Mouse (Mus musculus): ENCODE results near the gene Senp6. TPM values are rescaled to one million over a fixed set of nuclear protein-coding genes. Genes with fewer than 3 reads are reported as not detected.
"Not testable (repeated sequence)": the region's sequence is repeated elsewhere in the genome, so short reads cannot be mapped to it uniquely, and the experiment has no call there.

Gene Senp6
- 79.4 and 82.2 TPM in 2 replicates for polyA plus RNA-seq (2016; fragmentation: Nextera tagmentation; extraction: Ambion mirVana)

GRCm38 (mm10) chr9:80066367-80067220 lies at the start of gene Senp6:
Gene Senp6, plus strand, starts transcription at chr9:80066903.
- Histone ChIP-seq H3K9me3 (0 out of 2 replicates have a peak, but pooled peaks cover 2% of the 10 kb centered on the region), H3K9ac (peak within 1 kb of the TSS; percentile 99), H3K4me3 (peak within 1 kb of the TSS; percentile 78), H3K4me1 (peaks cover 16% of the 10 kb centered on the region; the same call in 1 of the 2 replicates), H3K27ac (peak within 1 kb of the TSS; percentile 100), H3K36me3 (no peaks in the 10 kb centered on the region), H3K4me2 (replicated peaks) (peak within 1 kb of the TSS; percentile 52), H3K27me3 (no peaks in the 10 kb centered on the region)
- ATAC-seq (ENCODE audit: insufficient number of reproducible peaks, insufficient read depth, low FRiP score, low TSS enrichment), result peak; percentile 88
- WGBS, result 1% methylated on average over 60 of the region's 74 CpGs

- no peaks in the 10 kb centered on the region for H3K4me1 ChIP-seq
- no peak overlapping the region for H3K4me2 ChIP-seq (replicated peaks)
- H3K9me3 ChIP-seq, result no peaks in the 10 kb centered on the region
- no peak overlapping the region for H3K4me3 ChIP-seq
- no peaks in the 10 kb centered on the region for H3K36me3 ChIP-seq
- no peak for ATAC-seq (ENCODE audit: insufficient number of reproducible peaks, insufficient read depth, low FRiP score, low TSS enrichment)
- WGBS, result 41% methylated on average over 3 of the region's 3 CpGs
- H3K27me3 ChIP-seq, result no peaks in the 10 kb centered on the region
- H3K27ac ChIP-seq, result no peak overlapping the region
- no peak overlapping the region for H3K9ac ChIP-seq
Observed at GRCm38 (mm10) chr9:80020429-80020828, 46.3 kb upstream of the Senp6 start.

GRCm38 (mm10) chr9:80021648-80022047 lies 45.1 kb upstream of the Senp6 start:
- H3K27me3 ChIP-seq, result no peaks in the 10 kb centered on the region
- H3K36me3 ChIP-seq, result no peaks in the 10 kb centered on the region
- no peak overlapping the region for H3K9ac ChIP-seq
- no peak for ATAC-seq (ENCODE audit: insufficient number of reproducible peaks, insufficient read depth, low FRiP score, low TSS enrichment)
- no peak overlapping the region for H3K27ac ChIP-seq
- no peak overlapping the region for H3K4me2 ChIP-seq (replicated peaks)
- WGBS, result 53% methylated on average over 1 of the region's 1 CpGs
- no peaks in the 10 kb centered on the region for H3K9me3 ChIP-seq
- no peak overlapping the region for H3K4me3 ChIP-seq
- H3K4me1 ChIP-seq, result no peaks in the 10 kb centered on the region

GRCm38 (mm10) chr9:80022821-80023220 lies 43.9 kb upstream of the Senp6 start:
- H3K36me3 ChIP-seq, result no peaks in the 10 kb centered on the region
- H3K9me3 ChIP-seq, result no peaks in the 10 kb centered on the region
- 0 out of 2 replicates have a peak, but pooled peaks have one; percentile 75 for ATAC-seq (ENCODE audit: insufficient number of reproducible peaks, insufficient read depth, low FRiP score, low TSS enrichment)
- H3K4me1 ChIP-seq, result no peaks in the 10 kb centered on the region
- no peak overlapping the region for H3K4me3 ChIP-seq
- no peaks in the 10 kb centered on the region for H3K27me3 ChIP-seq
- H3K4me2 ChIP-seq (replicated peaks), result no peak overlapping the region
- H3K27ac ChIP-seq, result no peak overlapping the region
- H3K9ac ChIP-seq, result no peak overlapping the region
- 70% methylated on average over 8 of the region's 8 CpGs for WGBS

GRCm38 (mm10) chr9:80025347-80025746 lies 41.4 kb upstream of the Senp6 start:
- H3K27ac ChIP-seq; H3K4me2 ChIP-seq (replicated peaks); ATAC-seq (ENCODE audit: insufficient number of reproducible peaks, insufficient read depth, low FRiP score, low TSS enrichment); H3K27me3 ChIP-seq; H3K9ac ChIP-seq; H3K4me3 ChIP-seq; H3K9me3 ChIP-seq; H3K4me1 ChIP-seq; H3K36me3 ChIP-seq: not testable (repeated sequence)
- WGBS, result 87% methylated on average over 5 of the region's 5 CpGs

- ATAC-seq (ENCODE audit: insufficient number of reproducible peaks, insufficient read depth, low FRiP score, low TSS enrichment), result no peak
- Histone ChIP-seq H3K36me3 (no peaks in the 10 kb centered on the region), H3K4me3 (no peak overlapping the region), H3K9ac (no peak overlapping the region), H3K27ac (no peak overlapping the region), H3K27me3 (no peaks in the 10 kb centered on the region), H3K4me2 (replicated peaks) (no peak overlapping the region), H3K9me3 (no peaks in the 10 kb centered on the region), H3K4me1 (no peaks in the 10 kb centered on the region)
- WGBS, result 2% methylated on average over 2 of the region's 2 CpGs
Observed at GRCm38 (mm10) chr9:80026017-80026416, 40.7 kb upstream of the Senp6 start.

GRCm38 (mm10) chr9:80026581-80027021 lies 40.1 kb upstream of the Senp6 start:
- Histone ChIP-seq H3K27me3 (no peaks in the 10 kb centered on the region), H3K36me3 (no peaks in the 10 kb centered on the region), H3K4me3 (no peak overlapping the region), H3K4me1 (no peaks in the 10 kb centered on the region), H3K27ac (no peak overlapping the region), H3K9me3 (no peaks in the 10 kb centered on the region), H3K4me2 (replicated peaks) (no peak overlapping the region), H3K9ac (no peak overlapping the region)
- no peak for ATAC-seq (ENCODE audit: insufficient number of reproducible peaks, insufficient read depth, low FRiP score, low TSS enrichment)
- 65% methylated on average over 6 of the region's 6 CpGs for WGBS

GRCm38 (mm10) chr9:80037262-80037996 lies 29.3 kb upstream of the Senp6 start:
- Histone ChIP-seq H3K4me1 (peaks cover 5% of the 10 kb centered on the region; the same call in 1 of the 2 replicates), H3K27me3 (no peaks in the 10 kb centered on the region), H3K4me2 (replicated peaks) (no peak overlapping the region), H3K4me3 (no peak overlapping the region), H3K9me3 (no peaks in the 10 kb centered on the region), H3K27ac (no peak overlapping the region), H3K9ac (no peak overlapping the region), H3K36me3 (no peaks in the 10 kb centered on the region)
- ATAC-seq (ENCODE audit: insufficient number of reproducible peaks, insufficient read depth, low FRiP score, low TSS enrichment), result no peak
- WGBS, result 89% methylated on average over 13 of the region's 13 CpGs

GRCm38 (mm10) chr9:80037997-80038383 lies 28.7 kb upstream of the Senp6 start:
- H3K27me3 ChIP-seq, result no peaks in the 10 kb centered on the region
- no peak overlapping the region for H3K4me3 ChIP-seq
- no peaks in the 10 kb centered on the region for H3K36me3 ChIP-seq
- H3K4me2 ChIP-seq (replicated peaks), result no peak overlapping the region
- no peak overlapping the region for H3K27ac ChIP-seq
- H3K9ac ChIP-seq, result no peak overlapping the region
- H3K4me1 ChIP-seq, result peaks cover 5% of the 10 kb centered on the region; the same call in 1 of the 2 replicates
- H3K9me3 ChIP-seq, result no peaks in the 10 kb centered on the region
- no peak for ATAC-seq (ENCODE audit: insufficient number of reproducible peaks, insufficient read depth, low FRiP score, low TSS enrichment)

GRCm38 (mm10) chr9:80039296-80039815 lies 27.3 kb upstream of the Senp6 start:
- ATAC-seq (ENCODE audit: insufficient number of reproducible peaks, insufficient read depth, low FRiP score, low TSS enrichment), result no peak
- H3K4me1 ChIP-seq, result peaks cover 5% of the 10 kb centered on the region; the same call in 1 of the 2 replicates
- 16% methylated on average over 2 of the region's 2 CpGs for WGBS
- no peaks in the 10 kb centered on the region for H3K27me3 ChIP-seq
- no peak overlapping the region for H3K9ac ChIP-seq
- H3K4me2 ChIP-seq (replicated peaks), result no peak overlapping the region
- H3K4me3 ChIP-seq, result no peak overlapping the region
- no peaks in the 10 kb centered on the region for H3K36me3 ChIP-seq
- no peak overlapping the region for H3K27ac ChIP-seq
- no peaks in the 10 kb centered on the region for H3K9me3 ChIP-seq

- 87% methylated on average over 4 of the region's 4 CpGs for WGBS
- H3K27ac ChIP-seq; H3K4me2 ChIP-seq (replicated peaks); H3K4me3 ChIP-seq; H3K9me3 ChIP-seq; H3K4me1 ChIP-seq; H3K9ac ChIP-seq; ATAC-seq (ENCODE audit: insufficient number of reproducible peaks, insufficient read depth, low FRiP score, low TSS enrichment); H3K27me3 ChIP-seq; H3K36me3 ChIP-seq: not testable (repeated sequence)
Observed at GRCm38 (mm10) chr9:80044301-80044700, 22.4 kb upstream of the Senp6 start.
